Mouse (Mus musculus) erythroblast, embryonic 14.5 days (primary cell): ENCODE results near the gene Adgrl3.

Source experiments
- GATA1 ChIP-seq: IDR thresholded peaks from 2 replicates; pipeline ENCODE4 v1.6.1; 2012; ENCODE audit warnings: low read length, inconsistent platforms, mixed read lengths
- TAL1 ChIP-seq: IDR thresholded peaks from 3 replicates; pipeline ENCODE4 v1.6.1; 2012; ENCODE audit warnings: low read length, inconsistent platforms, mixed read lengths

DNA sequence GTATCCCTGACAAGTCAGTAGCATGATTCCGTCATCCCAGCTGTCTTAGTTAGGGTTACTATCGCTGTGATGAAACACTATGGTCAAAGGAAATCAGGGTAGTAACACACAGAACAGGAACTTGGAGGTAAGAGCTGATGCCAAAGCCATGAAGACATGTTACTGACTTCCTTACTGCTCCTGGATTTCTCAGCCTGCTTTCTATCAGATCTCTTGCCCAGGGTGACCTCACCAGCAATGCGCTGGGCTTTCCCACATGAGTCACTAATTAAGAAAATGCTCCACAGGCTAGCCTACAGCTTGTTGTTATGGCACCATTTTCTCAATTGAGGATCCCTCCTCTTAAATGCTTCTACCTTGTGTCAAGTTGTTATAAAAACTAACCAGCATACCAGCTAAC, 481.1 kb downstream of the Adgrl3 start:
- TF ChIP-seq GATA1 (no peak), TAL1 (no peak)
